ENCODE assay signal across 26 mouse cellular contexts in genomic region chr4:119180133-119180707, GRCm38 (mm10). TPM values are rescaled to one million over a fixed set of nuclear protein-coding genes. Genes with fewer than 3 reads are reported as not detected.
DNase-seq lines count a peak whose midpoint lies in the region; ATAC-seq and TF ChIP-seq lines count a peak whose summit lies in the region.
"Had no signal": no experiment of that assay in that cellular context is flagged by ENCODE, and none has a peak within 500 bp of the region (broad histone marks: within the 10 kb centered on the region; RNA-seq: fewer than 3 reads in every experiment).

No protein-coding gene starts in this region.

- H3K36me3 ChIP-seq in hindbrain, postnatal 0 days (ENCODE audit: insufficient read depth, low read length), result no peaks in the 10 kb centered on the region
- H3K36me3 ChIP-seq in hindbrain, embryonic 10.5 days, result no peaks in the 10 kb centered on the region
- no peaks in the 10 kb centered on the region for H3K36me3 ChIP-seq in lung, postnatal 0 days (ENCODE audit: insufficient read depth, low read length)
- H3K36me3 ChIP-seq in splenic B cell, adult 2 months (ENCODE audit: control insufficient read depth, insufficient read depth, low read length, poor library complexity, severe bottlenecking), result no peaks in the 10 kb centered on the region
- H3K36me3 ChIP-seq: embryonic facial prominence, embryonic 10.5 days; forebrain, embryonic 12.5 days; hindbrain, embryonic 12.5 days; limb, embryonic 13.5 days; midbrain, embryonic 12.5 days; stomach, embryonic 15.5 days had no signal

- H3K9ac ChIP-seq in hindbrain, postnatal 0 days (replicated peaks; ENCODE audit: low read length), result no peak overlapping the region
- H3K9ac ChIP-seq in lung, postnatal 0 days (replicated peaks; ENCODE audit: low read depth), result no peak overlapping the region
- H3K9ac ChIP-seq: forebrain, embryonic 12.5 days; hindbrain, embryonic 12.5 days; limb, embryonic 13.5 days; midbrain, embryonic 12.5 days; stomach, embryonic 15.5 days had no signal

- no peak overlapping the region for H3K4me2 ChIP-seq in hindbrain, postnatal 0 days (ENCODE audit: low read depth, low read length)
- H3K4me2 ChIP-seq in lung, postnatal 0 days (replicated peaks; ENCODE audit: low read depth, low read length), result no peak overlapping the region
- H3K4me2 ChIP-seq: forebrain, embryonic 12.5 days; hindbrain, embryonic 12.5 days; limb, embryonic 13.5 days; midbrain, embryonic 12.5 days; stomach, embryonic 15.5 days had no signal

- H3K9me3 ChIP-seq in hindbrain, postnatal 0 days (ENCODE audit: low read length), result no peaks in the 10 kb centered on the region
- no peaks in the 10 kb centered on the region for H3K9me3 ChIP-seq in hindbrain, embryonic 10.5 days
- H3K9me3 ChIP-seq in lung, postnatal 0 days (ENCODE audit: low read length), result no peaks in the 10 kb centered on the region
- H3K9me3 ChIP-seq: embryonic facial prominence, embryonic 10.5 days; forebrain, embryonic 12.5 days; hindbrain, embryonic 12.5 days; limb, embryonic 13.5 days; midbrain, embryonic 12.5 days; stomach, embryonic 15.5 days had no signal

- no peaks in the 10 kb centered on the region for H3K27me3 ChIP-seq in hindbrain, postnatal 0 days (ENCODE audit: insufficient read depth, low read length)
- H3K27me3 ChIP-seq in hindbrain, embryonic 10.5 days (ENCODE audit: insufficient read depth, poor library complexity, severe bottlenecking), result no peaks in the 10 kb centered on the region
- H3K27me3 ChIP-seq in lung, postnatal 0 days (replicated peaks; ENCODE audit: insufficient read depth, low read length), result no peaks in the 10 kb centered on the region
- H3K27me3 ChIP-seq in splenic B cell, adult 2 months (ENCODE audit: control insufficient read depth, insufficient read depth, low read length, poor library complexity, severe bottlenecking), result no peaks in the 10 kb centered on the region
- H3K27me3 ChIP-seq: hindbrain, embryonic 12.5 days; limb, embryonic 13.5 days; midbrain, embryonic 12.5 days; stomach, embryonic 15.5 days had no signal

- H3K4me1 ChIP-seq in hindbrain, postnatal 0 days (ENCODE audit: insufficient read depth, low read length), result no peaks in the 10 kb centered on the region
- no peaks in the 10 kb centered on the region for H3K4me1 ChIP-seq in hindbrain, embryonic 10.5 days (replicated peaks)
- H3K4me1 ChIP-seq in lung, postnatal 0 days (ENCODE audit: insufficient read depth, low read depth, low read length), result no peaks in the 10 kb centered on the region
- H3K4me1 ChIP-seq: embryonic facial prominence, embryonic 10.5 days; forebrain, embryonic 12.5 days; hindbrain, embryonic 12.5 days; limb, embryonic 13.5 days; midbrain, embryonic 12.5 days; stomach, embryonic 15.5 days had no signal

- ATAC-seq in hindbrain, postnatal 0 days, result no peak
- no peak for ATAC-seq in lung, postnatal 0 days
- no peak for ATAC-seq in erythroblast, adult 5-6 weeks (replicated peaks; ENCODE audit: low FRiP score, poor library complexity, severe bottlenecking)
- ATAC-seq: activated CD4-positive, CD25-positive, alpha-beta regulatory T cell, adult 4 months had no signal

- WGBS in hindbrain, postnatal 0 days, result 53% methylated on average over 4 of the region's 4 CpGs
- 67% methylated on average over 4 of the region's 4 CpGs for WGBS in hindbrain, embryonic 10.5 days
- WGBS in lung, postnatal 0 days, result 42% methylated on average over 4 of the region's 4 CpGs

- H3K4me3 ChIP-seq in hindbrain, postnatal 0 days (ENCODE audit: low read length), result no peak overlapping the region
- H3K4me3 ChIP-seq in hindbrain, embryonic 10.5 days, result no peak overlapping the region
- H3K4me3 ChIP-seq in lung, postnatal 0 days (ENCODE audit: low read depth, low read length), result no peak overlapping the region
- H3K4me3 ChIP-seq: embryonic facial prominence, embryonic 10.5 days; forebrain, embryonic 12.5 days; hindbrain, embryonic 12.5 days; limb, embryonic 13.5 days; midbrain, embryonic 12.5 days; stomach, embryonic 15.5 days had no signal

- peak; percentile 26 for TF ChIP-seq CTCF in hindbrain, postnatal 0 days (IDR thresholded peaks at IDR 0.05; ENCODE audit: low read depth)
- peak; percentile 43 for TF ChIP-seq CTCF in lung, postnatal 0 days (IDR thresholded peaks at IDR 0.05)

- no peak for TF ChIP-seq EP300 in lung, postnatal 0 days (IDR thresholded peaks at IDR 0.05)

- no peak for DNase-seq in hindbrain, postnatal 0 days (ENCODE audit: low spot score)
- no peak for DNase-seq in hindbrain, embryonic 10.5 days (ENCODE audit: low spot score)
- DNase-seq in lung, postnatal 0 days (ENCODE audit: low spot score), result no peak
- DNase-seq in lung, postnatal 25 days (ENCODE audit: low spot score), result no peak
- DNase-seq in MEL-GATA-1-ER (ENCODE audit: extremely low read depth, low read depth), result peak; percentile 49
- DNase-seq in splenic B cell, adult 2 months (ENCODE audit: low read depth, low spot score), result peak; percentile 33
- no peak for DNase-seq in thymus, postnatal 36 days
- DNase-seq: cerebellum, adult 2 months; cerebellum, postnatal 36 days; gastrocnemius, postnatal 36 days; lung, adult 2 months; spleen, adult 18-20 months; thymus, adult 2 months had no signal

- H3K27ac ChIP-seq in hindbrain, postnatal 0 days, result no peak overlapping the region
- H3K27ac ChIP-seq in hindbrain, embryonic 10.5 days, result no peak overlapping the region
- no peak overlapping the region for H3K27ac ChIP-seq in lung, postnatal 0 days (ENCODE audit: low read length)
- H3K27ac ChIP-seq: embryonic facial prominence, embryonic 10.5 days; forebrain, embryonic 12.5 days; hindbrain, embryonic 12.5 days; limb, embryonic 13.5 days; midbrain, embryonic 12.5 days; stomach, embryonic 15.5 days had no signal

RNA-seq across cellular contexts. Expression of gene Zfp691, which starts 6.2 kb away (rescaled TPM):
- 4.6 and 198 TPM in 2 replicates for total RNA-seq in hindbrain, postnatal 0 days (2014; rRNA removed)
- 3.6 and 3.7 TPM in 2 replicates for polyA plus RNA-seq in hindbrain, postnatal 0 days (2015; fragmentation: Nextera tagmentation; extraction: Ambion mirVana)
- polyA plus RNA-seq in hindbrain, embryonic 10.5 days (2016; fragmentation: Nextera tagmentation; extraction: Ambion mirVana), result 10.0 and 11.0 TPM in 2 replicates
- polyA plus RNA-seq in lung, postnatal 0 days (2015; fragmentation: Nextera tagmentation; extraction: Ambion mirVana), result 4.6 and 5.8 TPM in 2 replicates
- 2.3 and 4.2 TPM in 2 replicates for total RNA-seq in erythroblast, adult 5-6 weeks (2015; ENCODE audit: low replicate concordance)
- total RNA-seq in erythroblast, adult 5-6 weeks (2017; ENCODE audit: low replicate concordance), result 3.1 and 4.0 TPM in 2 replicates

RNA-seq across cellular contexts. Expression of gene Ermap, which starts 9.6 kb away (rescaled TPM):
- total RNA-seq in hindbrain, postnatal 0 days (2014; rRNA removed), result 0.18 and 0.37 TPM in 2 replicates
- polyA plus RNA-seq in hindbrain, postnatal 0 days (2015; fragmentation: Nextera tagmentation; extraction: Ambion mirVana), result 0.48 and 0.50 TPM in 2 replicates
- polyA plus RNA-seq in hindbrain, embryonic 10.5 days (2016; fragmentation: Nextera tagmentation; extraction: Ambion mirVana), result 7.0 and 12.1 TPM in 2 replicates
- 1.9 and 2.2 TPM in 2 replicates for polyA plus RNA-seq in lung, postnatal 0 days (2015; fragmentation: Nextera tagmentation; extraction: Ambion mirVana)
- 938 and 1,091 TPM in 2 replicates for total RNA-seq in erythroblast, adult 5-6 weeks (2015; ENCODE audit: low replicate concordance)
- 1,195 and 1,321 TPM in 2 replicates for total RNA-seq in erythroblast, adult 5-6 weeks (2017; ENCODE audit: low replicate concordance)
- total RNA-seq: CH12.LX; gastrocnemius, postnatal 36 days had no signal

RNA-seq across cellular contexts. Expression of gene Svbp, which starts 14.9 kb away (rescaled TPM):
- 40.9 and 64.7 TPM in 2 replicates for total RNA-seq in hindbrain, postnatal 0 days (2014; rRNA removed)
- polyA plus RNA-seq in hindbrain, postnatal 0 days (2015; fragmentation: Nextera tagmentation; extraction: Ambion mirVana), result 175 and 179 TPM in 2 replicates
- polyA plus RNA-seq in hindbrain, embryonic 10.5 days (2016; fragmentation: Nextera tagmentation; extraction: Ambion mirVana), result 149 and 182 TPM in 2 replicates
- polyA plus RNA-seq in lung, postnatal 0 days (2015; fragmentation: Nextera tagmentation; extraction: Ambion mirVana), result 99.9 and 101 TPM in 2 replicates
- 21.7 and 32.1 TPM in 2 replicates for total RNA-seq in erythroblast, adult 5-6 weeks (2015; ENCODE audit: low replicate concordance)
- total RNA-seq in erythroblast, adult 5-6 weeks (2017; ENCODE audit: low replicate concordance), result 36.0 and 124 TPM in 2 replicates

RNA-seq across cellular contexts. Expression of gene Tmem269, which starts 37.8 kb away (rescaled TPM):
- total RNA-seq in hindbrain, postnatal 0 days (2014; rRNA removed), result 0.37 TPM in 1 of 2 replicates, not detected in the other
- polyA plus RNA-seq in hindbrain, postnatal 0 days (2015; fragmentation: Nextera tagmentation; extraction: Ambion mirVana), result 0.30 and 0.43 TPM in 2 replicates
- 0.25 TPM in 1 of 2 replicates, not detected in the other for polyA plus RNA-seq in hindbrain, embryonic 10.5 days (2016; fragmentation: Nextera tagmentation; extraction: Ambion mirVana)
- polyA plus RNA-seq in lung, postnatal 0 days (2015; fragmentation: Nextera tagmentation; extraction: Ambion mirVana), result 0.10 and 0.18 TPM in 2 replicates
- total RNA-seq in erythroblast, adult 5-6 weeks (2015; ENCODE audit: low replicate concordance), result not detected in 2 replicates
- total RNA-seq in erythroblast, adult 5-6 weeks (2017; ENCODE audit: low replicate concordance), result not detected in 2 replicates
- total RNA-seq: adrenal gland, postnatal 4 days; gastrocnemius, postnatal 36 days had no signal
- polyA plus RNA-seq: forebrain, embryonic 12.5 days; heart, postnatal 0 days; intestine, embryonic 14.5 days; kidney, embryonic 14.5 days; stomach, embryonic 15.5 days; thymus, adult 2 months had no signal

RNA-seq across cellular contexts. Expression of gene AU022252, which starts 52.3 kb away (rescaled TPM):
- 15.3 and 26.4 TPM in 2 replicates for total RNA-seq in hindbrain, postnatal 0 days (2014; rRNA removed)
- 19.8 and 20.5 TPM in 2 replicates for polyA plus RNA-seq in hindbrain, postnatal 0 days (2015; fragmentation: Nextera tagmentation; extraction: Ambion mirVana)
- 42.0 and 43.5 TPM in 2 replicates for polyA plus RNA-seq in hindbrain, embryonic 10.5 days (2016; fragmentation: Nextera tagmentation; extraction: Ambion mirVana)
- 16.9 and 21.1 TPM in 2 replicates for polyA plus RNA-seq in lung, postnatal 0 days (2015; fragmentation: Nextera tagmentation; extraction: Ambion mirVana)
- total RNA-seq in erythroblast, adult 5-6 weeks (2015; ENCODE audit: low replicate concordance), result 0.84 and 0.96 TPM in 2 replicates
- 1.3 and 1.4 TPM in 2 replicates for total RNA-seq in erythroblast, adult 5-6 weeks (2017; ENCODE audit: low replicate concordance)

Comparison
In these comparisons a context has a peak if more than half of its experiments do, and no peak if none do; other contexts are left out.
1. DNase-seq: peak in MEL-GATA-1-ER (single experiment) and splenic B cell, adult 2 months (single experiment); none in hindbrain, postnatal 0 days (single experiment), hindbrain, embryonic 10.5 days (single experiment), lung, postnatal 0 days (single experiment), lung, postnatal 25 days (single experiment) and thymus, postnatal 36 days (0 of 2).